Mouse (Mus musculus): ENCODE measurements around the gene Retsat.
A peak's percentile ranks its signal among the peaks of the same experiment; 100 is the strongest.

The Retsat gene

GRCm38 (mm10) chr6:72597956-72598753, at the start of gene Retsat, which contains the start of gene Elmod3:
Gene Retsat (plus strand): TSS chr6:72598475.
Gene Elmod3 (minus strand): TSS chr6:72598413.
- peak; percentile 71 to 72 for DNase-seq

- peak; percentile 78 to 81 for DNase-seq
These were observed 49.2 kb upstream of the Retsat start for GRCm38 (mm10) chr6:72549041-72549580.

- peak; percentile 32 to 40 for DNase-seq
These were observed 48.2 kb upstream of the Retsat start for GRCm38 (mm10) chr6:72550025-72550424.

- DNase-seq, result peak; percentile 45
These were observed 47.7 kb upstream of the Retsat start for GRCm38 (mm10) chr6:72550503-72551100.

- DNase-seq, result peak; percentile 48 to 57
These were observed 45.9 kb upstream of the Retsat start for GRCm38 (mm10) chr6:72552171-72553078.

GRCm38 (mm10) chr6:72553079-72553412, 45.2 kb upstream of the Retsat start:
- DNase-seq, result no peak

- DNase-seq, result no peak
These were observed 37.5 kb upstream of the Retsat start for GRCm38 (mm10) chr6:72560801-72561200.

GRCm38 (mm10) chr6:72562486-72562885, 35.8 kb upstream of the Retsat start:
- DNase-seq, result no peak

- no peak for DNase-seq
These were observed 35.4 kb upstream of the Retsat start for GRCm38 (mm10) chr6:72562894-72563293.

GRCm38 (mm10) chr6:72565506-72565905, 32.8 kb upstream of the Retsat start:
- DNase-seq, result no peak

- peak; percentile 90 to 92 for DNase-seq
These were observed 32.2 kb upstream of the Retsat start for GRCm38 (mm10) chr6:72566044-72566443.

GRCm38 (mm10) chr6:72567508-72567907, 30.8 kb upstream of the Retsat start:
- DNase-seq, result no peak

- DNase-seq, result no peak
These were observed 29.5 kb upstream of the Retsat start for GRCm38 (mm10) chr6:72568736-72569135.

GRCm38 (mm10) chr6:72570644-72571397, 27.5 kb upstream of the Retsat start:
- DNase-seq, result no peak

GRCm38 (mm10) chr6:72571826-72572225, 26.4 kb upstream of the Retsat start:
- no peak for DNase-seq

GRCm38 (mm10) chr6:72576041-72576440, 22.2 kb upstream of the Retsat start:
- no peak for DNase-seq

- no peak for DNase-seq
These were observed 16.5 kb upstream of the Retsat start for GRCm38 (mm10) chr6:72581625-72582382.

- no peak for DNase-seq
These were observed 14.9 kb upstream of the Retsat start for GRCm38 (mm10) chr6:72583211-72583839.

GRCm38 (mm10) chr6:72584154-72584553, 14.1 kb upstream of the Retsat start:
- no peak for DNase-seq

GRCm38 (mm10) chr6:72586701-72587100, 11.6 kb upstream of the Retsat start:
- DNase-seq, result no peak

GRCm38 (mm10) chr6:72588307-72588706, 10.0 kb upstream of the Retsat start:
- no peak for DNase-seq

All from B cell, adult 2 months (primary cell).